Mouse (Mus musculus) MEL (cell line): ENCODE results near the gene Lrrc26. TPM values are rescaled to one million over a fixed set of nuclear protein-coding genes. Genes with fewer than 3 reads are reported as not detected.
A peak's percentile ranks its signal among the peaks of the same experiment; 100 is the strongest.

ENCODE experiments used
- DNase-seq: peaks from one replicate; pipeline ENCODE4 v3.0.0; 2011; ENCODE audit warnings: low read depth, low spot score
- H3K27ac ChIP-seq: 2 replicates; pipeline ENCODE4 v1.5.1; 2012; ENCODE audit warnings: low read depth, mild to moderate bottlenecking, control low read depth, low read length, moderate library complexity; ENCODE audit not compliant: control insufficient read depth
- H3K27me3 ChIP-seq, 2 experiments: fragments of 150-350 bp in 1 of 2; sonication (generic) in 1 of 2; 2 replicates each; pipeline ENCODE4 v1.6.1; 2012; ENCODE audit warnings: low read length in 2 of 2, mild to moderate bottlenecking in 2 of 2, improper control_type of control experiment in 1 of 2, moderate library complexity in 1 of 2; ENCODE audit not compliant: insufficient read depth in 2 of 2, control insufficient read depth in 1 of 2
- H3K36me3 ChIP-seq, 2 experiments: 2 replicates each; pipeline ENCODE4 v1.6.1; 2012 to 2014; ENCODE audit warnings: low read length in 2 of 2, improper control_type of control experiment in 1 of 2, inconsistent platforms in 1 of 2, mild to moderate bottlenecking in 1 of 2; ENCODE audit not compliant: insufficient read depth in 2 of 2, control insufficient read depth in 1 of 2
- H3K4me1 ChIP-seq, 2 experiments: fragments of 150-350 bp in 1 of 2; sonication (generic) in 1 of 2; 2 replicates each; pipeline ENCODE4 v1.6.1; 2012; ENCODE audit warnings: low read length in 2 of 2, improper control_type of control experiment in 1 of 2, mild to moderate bottlenecking in 1 of 2; ENCODE audit not compliant: insufficient read depth in 2 of 2, control insufficient read depth in 1 of 2
- H3K4me3 ChIP-seq, 2 experiments: fragments of 150-350 bp in 1 of 2; sonication (generic) in 1 of 2; 2 replicates each; pipeline ENCODE4 v1.5.1; 2012; ENCODE audit warnings: low read depth in 2 of 2, low read length in 2 of 2, mild to moderate bottlenecking in 2 of 2, moderate library complexity in 2 of 2, control low read depth in 1 of 2, improper control_type of control experiment in 1 of 2; ENCODE audit not compliant: control insufficient read depth in 1 of 2, insufficient read depth in 1 of 2
- H3K79me2 ChIP-seq: 2 replicates; pipeline ENCODE4 v1.6.1; 2012; ENCODE audit warnings: mild to moderate bottlenecking, low read length, moderate library complexity; ENCODE audit not compliant: control insufficient read depth, poor library complexity, insufficient read depth
- H3K9ac ChIP-seq: 2 replicates; pipeline ENCODE4 v1.6.1; 2012; ENCODE audit warnings: low read depth, mild to moderate bottlenecking, control low read depth, low read length, moderate library complexity; ENCODE audit not compliant: control insufficient read depth, poor library complexity, severe bottlenecking
- H3K9me3 ChIP-seq: fragments of 150-350 bp; sonication (generic); replicated peaks from 2 replicates; pipeline ENCODE4 v1.6.1; 2012; ENCODE audit warnings: mild to moderate bottlenecking, low read length, improper control_type of control experiment, moderate library complexity; ENCODE audit not compliant: insufficient read depth
- CHD2 ChIP-seq: IDR thresholded peaks from 2 replicates; pipeline ENCODE4 v1.6.1; 2011; ENCODE audit warnings: low read length, improper control_type of control experiment
- ELF1 ChIP-seq: IDR thresholded peaks from 2 replicates; pipeline ENCODE4 v1.6.1; 2014; ENCODE audit warnings: low read depth, mild to moderate bottlenecking, inconsistent platforms, low read length, improper control_type of control experiment, moderate library complexity
- EP300 ChIP-seq, 2 experiments: IDR thresholded peaks; 2 replicates each; pipeline ENCODE4 v1.6.1; 2011; ENCODE audit warnings: improper control_type of control experiment in 2 of 2, low read length in 2 of 2, low read depth in 1 of 2, mild to moderate bottlenecking in 1 of 2
- ETS1 ChIP-seq: IDR thresholded peaks from 2 replicates; pipeline ENCODE4 v1.6.1; 2012; ENCODE audit warnings: low read depth, mild to moderate bottlenecking, inconsistent platforms, low read length, improper control_type of control experiment, moderate library complexity
- HCFC1 ChIP-seq: IDR thresholded peaks from 2 replicates; pipeline ENCODE4 v1.6.1; 2012; ENCODE audit warnings: low read depth, mild to moderate bottlenecking, inconsistent platforms, low read length, improper control_type of control experiment, moderate library complexity
- JUND ChIP-seq: IDR thresholded peaks from 2 replicates; pipeline ENCODE4 v1.6.1; 2011; ENCODE audit warnings: low read depth, mild to moderate bottlenecking, improper control_type of control experiment, low read length
- KAT2A ChIP-seq: conservative IDR thresholded peaks from 2 replicates; pipeline ENCODE4 v1.6.1; 2012; ENCODE audit warnings: low read depth, low read length, improper control_type of control experiment, inconsistent platforms
- MAX ChIP-seq: IDR thresholded peaks from 2 replicates; pipeline ENCODE4 v1.6.1; 2011; ENCODE audit warnings: low read length, improper control_type of control experiment
- MAZ ChIP-seq: IDR thresholded peaks from 2 replicates; pipeline ENCODE4 v1.6.1; 2012; ENCODE audit warnings: low read depth, mild to moderate bottlenecking, inconsistent platforms, low read length, improper control_type of control experiment
- MXI1 ChIP-seq: IDR thresholded peaks from 2 replicates; pipeline ENCODE4 v1.6.1; 2011; ENCODE audit warnings: mild to moderate bottlenecking, low read depth, low read length, improper control_type of control experiment
- MYC ChIP-seq: IDR thresholded peaks from 2 replicates; pipeline ENCODE4 v1.6.1; 2011; ENCODE audit warnings: low read depth, mild to moderate bottlenecking, low read length, improper control_type of control experiment, moderate library complexity
- NELFE ChIP-seq: IDR thresholded peaks from 2 replicates; pipeline ENCODE4 v1.6.1; 2011; ENCODE audit warnings: low read depth, low read length, improper control_type of control experiment
- NRF1 ChIP-seq: IDR thresholded peaks from 2 replicates; pipeline ENCODE4 v1.6.1; 2014; ENCODE audit warnings: low read depth, mild to moderate bottlenecking, inconsistent platforms, low read length, improper control_type of control experiment, moderate library complexity; ENCODE audit not compliant: poor library complexity, insufficient read depth, severe bottlenecking
- POLR2A ChIP-seq, 2 experiments: IDR thresholded peaks; 2 replicates each; pipeline ENCODE4 v1.6.1; 2011 to 2012; ENCODE audit warnings: low read length in 2 of 2, mild to moderate bottlenecking in 2 of 2, control low read depth in 1 of 2, improper control_type of control experiment in 1 of 2, low read depth in 1 of 2, moderate library complexity in 1 of 2; ENCODE audit not compliant: control insufficient read depth in 1 of 2, insufficient read depth in 1 of 2, poor library complexity in 1 of 2
- POLR2AphosphoS2 ChIP-seq: IDR thresholded peaks from 2 replicates; pipeline ENCODE4 v1.6.1; 2011; ENCODE audit warnings: low read length, improper control_type of control experiment
- SIN3A ChIP-seq: IDR thresholded peaks from 2 replicates; pipeline ENCODE4 v1.6.1; 2012; ENCODE audit warnings: low read length, improper control_type of control experiment, inconsistent platforms
- SMC3 ChIP-seq: IDR thresholded peaks from 2 replicates; pipeline ENCODE4 v1.6.1; 2011; ENCODE audit warnings: low read depth, low read length, improper control_type of control experiment
- TAL1 ChIP-seq: IDR thresholded peaks from 2 replicates; pipeline ENCODE4 v1.6.1; 2012; ENCODE audit warnings: mild to moderate bottlenecking, inconsistent platforms, low read length, moderate library complexity, mixed read lengths
- TBP ChIP-seq: IDR thresholded peaks from 2 replicates; pipeline ENCODE4 v1.8.0; 2011; ENCODE audit warnings: low read depth, low read length, improper control_type of control experiment
- TCF12 ChIP-seq: IDR thresholded peaks from 2 replicates; pipeline ENCODE4 v1.6.1; 2014; ENCODE audit warnings: low read depth, mild to moderate bottlenecking, inconsistent platforms, low read length, improper control_type of control experiment, moderate library complexity
- UBTF ChIP-seq: IDR thresholded peaks from 2 replicates; pipeline ENCODE4 v1.6.1; 2012; ENCODE audit warnings: low read depth, mild to moderate bottlenecking, inconsistent platforms, low read length, improper control_type of control experiment, moderate library complexity, borderline replicate concordance; ENCODE audit not compliant: insufficient read depth
- ZKSCAN1 ChIP-seq: IDR thresholded peaks from 2 replicates; pipeline ENCODE4 v1.6.1; 2012; ENCODE audit warnings: low read depth, mild to moderate bottlenecking, inconsistent platforms, low read length, improper control_type of control experiment, moderate library complexity
- ZMIZ1 ChIP-seq: IDR thresholded peaks from 2 replicates; pipeline ENCODE4 v1.6.1; 2012; ENCODE audit warnings: low read depth, mild to moderate bottlenecking, inconsistent platforms, low read length, improper control_type of control experiment, moderate library complexity
- polyA plus RNA-seq, 2 experiments: library from polyadenylated mRNA; stranded (reverse) in 1 of 2; unstranded in 1 of 2; fragments of >175 nt in 1 of 2; fragments of >200 nt in 1 of 2; gene quantifications; 2 replicates each; pipeline versions ENCODE4 v1.2.1 to v1.2.4; 2012; ENCODE audit warnings: low replicate concordance in 2 of 2, low read depth in 1 of 2; ENCODE audit not compliant: insufficient read length in 2 of 2, insufficient read depth in 1 of 2, missing spikeins in 1 of 2
- total RNA-seq: library from RNA; depleted of rRNA; stranded (reverse); fragments of 300-350 nt; gene quantifications from 2 replicates; pipeline ENCODE4 v1.2.3, GENCODE M21; 2012

The Lrrc26 gene
- total and polyA plus RNA-seq, 3 experiments: not detected

DNA sequence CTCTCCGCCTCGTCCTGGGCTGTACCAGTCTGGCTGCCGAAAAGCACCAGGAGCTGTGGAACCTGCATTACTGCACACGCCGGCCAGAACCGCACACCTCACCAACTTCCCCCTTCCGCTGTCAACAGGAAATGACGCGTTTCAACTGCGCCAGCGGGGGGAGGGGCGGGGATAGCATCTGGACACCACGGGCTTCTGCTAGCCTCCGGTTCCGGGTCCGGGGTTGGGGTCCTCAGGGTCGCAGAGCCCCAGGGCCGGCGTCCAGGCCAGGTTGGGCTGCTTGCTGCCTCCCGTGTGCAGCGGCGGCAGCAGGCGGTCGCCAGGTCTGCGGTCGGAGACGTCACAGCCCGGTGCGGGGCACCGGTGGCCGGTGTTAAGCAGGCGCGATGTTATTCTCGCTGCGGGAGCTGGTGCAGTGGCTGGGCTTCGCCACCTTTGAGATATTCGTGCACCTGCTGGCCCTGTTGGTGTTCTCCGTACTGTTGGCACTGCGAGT, 34.4 kb upstream of the Lrrc26 start, which contains the start of gene Tmem203:
Gene Tmem203, plus strand, starts transcription at position 156 of the 496 bp plus-strand sequence.
- Histone ChIP-seq H3K27me3 (no peaks in the 10 kb centered on the region), H3K79me2 (peaks cover 20% of the 10 kb centered on the region), H3K27ac (peak within 1 kb of the TSS; percentile 69), H3K9me3 (no peaks in the 10 kb centered on the region), H3K36me3 (peaks cover 0 to 8% of the 10 kb centered on the region in 2 experiments; a peak in 2 of 4 replicates), H3K9ac (peak within 1 kb of the TSS; percentile 96), H3K4me1 (peaks cover 2 to 12% of the 10 kb centered on the region in 2 experiments; a peak in 1 of 4 replicates), H3K4me3 (peak within 1 kb of the TSS; percentile 87 to 97)
- TF ChIP-seq ETS1 (peak; percentile 64; the same call in 1 of the 2 replicates), NRF1 (0 out of 2 replicates have a peak, but pooled peaks have one; percentile 18), TBP (peak; percentile 70; the same call in 1 of the 2 replicates), POLR2AphosphoS2 (peak; percentile 65), ELF1 (peak; percentile 98), KAT2A (peak; percentile 74; the same call in 1 of the 2 replicates), TAL1 (no peak), TCF12 (peak; percentile 55; the same call in 1 of the 2 replicates), POLR2A (IDR thresholded peaks at IDR 0.05; ENCODE audit: control insufficient read depth in 1 of 2, insufficient read depth in 1 of 2, low read depth in 1 of 2, low read length in 2 of 2, poor library complexity in 1 of 2) (peak; percentile 64 to 83; a peak in 3 of 4 replicates), HCFC1 (peak; percentile 96), UBTF (no peak), MYC (peak; percentile 91), ZKSCAN1 (no peak), SIN3A (peak; percentile 100), EP300 (IDR thresholded peaks at IDR 0.05; ENCODE audit: low read depth in 1 of 2, low read length in 2 of 2) (peak in 1 of 2 experiments; percentile 48; a peak in 1 of 4 replicates), MAZ (peak; percentile 93; the same call in 1 of the 2 replicates), MXI1 (peak; percentile 100), JUND (no peak), SMC3 (no peak), MAX (peak; percentile 82), NELFE (peak; percentile 80), ZMIZ1 (no peak), CHD2 (peak; percentile 74)
- DNase-seq: peak; percentile 95
